Mouse (Mus musculus): Measurements from ENCODE around the gene BC049352. TPM values are rescaled to one million over a fixed set of nuclear protein-coding genes. Genes with fewer than 3 reads are reported as not detected.

The BC049352 gene
- polyA plus RNA-seq, 1 experiment from 2014 or later, result not detected

- no peaks in the 10 kb centered on the region for H3K27me3 ChIP-seq
- H3K4me1 ChIP-seq, result no peaks in the 10 kb centered on the region
- H3K4me3 ChIP-seq, result no peak overlapping the region
- H3K9ac ChIP-seq, result no peak overlapping the region
- no peak overlapping the region for H3K27ac ChIP-seq
- no peak overlapping the region for H3K4me2 ChIP-seq
- 93% methylated on average over 4 of the region's 4 CpGs for WGBS
- H3K36me3 ChIP-seq (ENCODE audit: poor library complexity, severe bottlenecking), result no peaks in the 10 kb centered on the region
- no peaks in the 10 kb centered on the region for H3K9me3 ChIP-seq (replicated peaks)
- no peak for ATAC-seq
Measured at GRCm38 (mm10) chr9:45255431-45255830, 73.6 kb downstream of the BC049352 start.

- WGBS, result 84% methylated on average over 5 of the region's 5 CpGs
- H3K4me2 ChIP-seq, result no peak overlapping the region
- no peak overlapping the region for H3K9ac ChIP-seq
- no peak for ATAC-seq
- no peaks in the 10 kb centered on the region for H3K4me1 ChIP-seq
- H3K27me3 ChIP-seq, result no peaks in the 10 kb centered on the region
- no peaks in the 10 kb centered on the region for H3K36me3 ChIP-seq (ENCODE audit: poor library complexity, severe bottlenecking)
- no peak overlapping the region for H3K27ac ChIP-seq
- H3K4me3 ChIP-seq, result no peak overlapping the region
- H3K9me3 ChIP-seq (replicated peaks), result no peaks in the 10 kb centered on the region
Measured at GRCm38 (mm10) chr9:45255967-45256366, 74.2 kb downstream of the BC049352 start.

GRCm38 (mm10) chr9:45259065-45259464, 77.3 kb downstream of the BC049352 start:
- Histone ChIP-seq H3K4me3 (no peak overlapping the region), H3K4me2 (no peak overlapping the region)
- WGBS, result 84% methylated on average over 13 of the region's 13 CpGs

GRCm38 (mm10) chr9:45261466-45261865, 79.7 kb downstream of the BC049352 start:
- H3K9ac ChIP-seq, result no peak overlapping the region
- H3K27ac ChIP-seq, result no peak overlapping the region
- WGBS, result 65% methylated on average over 4 of the region's 4 CpGs
- H3K4me1 ChIP-seq, result no peaks in the 10 kb centered on the region
- no peaks in the 10 kb centered on the region for H3K36me3 ChIP-seq (ENCODE audit: poor library complexity, severe bottlenecking)
- no peaks in the 10 kb centered on the region for H3K27me3 ChIP-seq
- ATAC-seq, result no peak
- no peak overlapping the region for H3K4me2 ChIP-seq
- no peak overlapping the region for H3K4me3 ChIP-seq
- H3K9me3 ChIP-seq (replicated peaks), result no peaks in the 10 kb centered on the region

More at GRCm38 (mm10) chr9:45259065-45259464, 77.3 kb downstream of the BC049352 start:
- Histone ChIP-seq H3K9me3 (replicated peaks) (no peaks in the 10 kb centered on the region), H3K9ac (no peak overlapping the region), H3K27ac (no peak overlapping the region), H3K36me3 (ENCODE audit: poor library complexity, severe bottlenecking) (no peaks in the 10 kb centered on the region), H3K27me3 (no peaks in the 10 kb centered on the region), H3K4me1 (no peaks in the 10 kb centered on the region)
- ATAC-seq, result no peak

- no peak for ATAC-seq
- H3K4me1 ChIP-seq, result no peaks in the 10 kb centered on the region
- 78% methylated on average over 5 of the region's 5 CpGs for WGBS
Measured at GRCm38 (mm10) chr9:45261872-45262271, 80.1 kb downstream of the BC049352 start.

GRCm38 (mm10) chr9:45267099-45267498, 85.3 kb downstream of the BC049352 start:
- Histone ChIP-seq H3K9ac (no peak overlapping the region), H3K4me1 (peaks cover 10% of the 10 kb centered on the region; the same call in 1 of the 2 replicates), H3K36me3 (ENCODE audit: poor library complexity, severe bottlenecking) (no peaks in the 10 kb centered on the region), H3K4me2 (no peak overlapping the region), H3K9me3 (replicated peaks) (no peaks in the 10 kb centered on the region), H3K27ac (no peak overlapping the region), H3K27me3 (peaks cover 41% of the 10 kb centered on the region), H3K4me3 (no peak overlapping the region)
- ATAC-seq, result no peak
- WGBS, result 94% methylated on average over 4 of the region's 4 CpGs

More at GRCm38 (mm10) chr9:45261872-45262271, 80.1 kb downstream of the BC049352 start:
- Histone ChIP-seq H3K27me3 (0 out of 2 replicates have a peak, but pooled peaks cover under 1% of the 10 kb centered on the region), H3K4me2 (no peak overlapping the region), H3K27ac (no peak overlapping the region), H3K36me3 (ENCODE audit: poor library complexity, severe bottlenecking) (no peaks in the 10 kb centered on the region), H3K4me3 (no peak overlapping the region), H3K9ac (no peak overlapping the region), H3K9me3 (replicated peaks) (no peaks in the 10 kb centered on the region)

GRCm38 (mm10) chr9:45268079-45268478, 86.3 kb downstream of the BC049352 start:
- Histone ChIP-seq H3K9ac (no peak overlapping the region), H3K27me3 (peaks cover 44% of the 10 kb centered on the region), H3K27ac (no peak overlapping the region), H3K4me2 (peak overlapping the region; percentile 79; the same call in 1 of the 2 replicates), H3K4me1 (peaks cover 10% of the 10 kb centered on the region; the same call in 1 of the 2 replicates), H3K9me3 (replicated peaks) (no peaks in the 10 kb centered on the region), H3K4me3 (no peak overlapping the region), H3K36me3 (ENCODE audit: poor library complexity, severe bottlenecking) (no peaks in the 10 kb centered on the region)
- no peak for ATAC-seq
- 65% methylated on average over 4 of the region's 4 CpGs for WGBS

GRCm38 (mm10) chr9:45268597-45269325, 87.0 kb downstream of the BC049352 start, which contains the start of gene Il10ra:
Gene Il10ra, minus strand, starts transcription at chr9:45269149.
- H3K27me3 ChIP-seq, result peaks cover 44% of the 10 kb centered on the region
- H3K4me2 ChIP-seq, result peak within 1 kb of the TSS; percentile 79
- ATAC-seq, result no peak
- no peaks in the 10 kb centered on the region for H3K36me3 ChIP-seq (ENCODE audit: poor library complexity, severe bottlenecking)
- no peaks in the 10 kb centered on the region for H3K9me3 ChIP-seq (replicated peaks)
- no peak within 1 kb of the TSS for H3K27ac ChIP-seq
- H3K4me3 ChIP-seq, result peak within 1 kb of the TSS; percentile 43
- peak within 1 kb of the TSS; percentile 60 for H3K9ac ChIP-seq
- peaks cover 10% of the 10 kb centered on the region; the same call in 1 of the 2 replicates for H3K4me1 ChIP-seq
- 4% methylated on average over 36 of the region's 36 CpGs for WGBS

- Histone ChIP-seq H3K4me3 (no peak overlapping the region), H3K9me3 (replicated peaks) (no peaks in the 10 kb centered on the region), H3K9ac (no peak overlapping the region), H3K27me3 (peaks cover 40% of the 10 kb centered on the region), H3K4me2 (no peak overlapping the region), H3K36me3 (ENCODE audit: poor library complexity, severe bottlenecking) (no peaks in the 10 kb centered on the region), H3K27ac (no peak overlapping the region), H3K4me1 (peaks cover 10% of the 10 kb centered on the region; the same call in 1 of the 2 replicates)
- no peak for ATAC-seq
- 61% methylated on average over 5 of the region's 5 CpGs for WGBS
Measured at GRCm38 (mm10) chr9:45272213-45272612, 90.4 kb downstream of the BC049352 start.

- no peak overlapping the region for H3K4me3 ChIP-seq
- peaks cover 1% of the 10 kb centered on the region; the same call in 1 of the 2 replicates for H3K4me1 ChIP-seq
- H3K9me3 ChIP-seq (replicated peaks), result no peaks in the 10 kb centered on the region
- no peak overlapping the region for H3K4me2 ChIP-seq
- no peak overlapping the region for H3K27ac ChIP-seq
- H3K27me3 ChIP-seq, result peaks cover 22% of the 10 kb centered on the region; the same call in 1 of the 2 replicates
- WGBS, result 87% methylated on average over 4 of the region's 4 CpGs
- ATAC-seq, result no peak
- H3K9ac ChIP-seq, result no peak overlapping the region
- H3K36me3 ChIP-seq (ENCODE audit: poor library complexity, severe bottlenecking), result no peaks in the 10 kb centered on the region
Measured at GRCm38 (mm10) chr9:45274218-45274617, 92.4 kb downstream of the BC049352 start.

GRCm38 (mm10) chr9:45274635-45275034, 92.8 kb downstream of the BC049352 start:
- no peak overlapping the region for H3K27ac ChIP-seq
- no peaks in the 10 kb centered on the region for H3K36me3 ChIP-seq (ENCODE audit: poor library complexity, severe bottlenecking)
- 90% methylated on average over 2 of the region's 2 CpGs for WGBS
- H3K4me2 ChIP-seq, result no peak overlapping the region
- no peak for ATAC-seq
- no peaks in the 10 kb centered on the region for H3K9me3 ChIP-seq (replicated peaks)
- peaks cover 18% of the 10 kb centered on the region; the same call in 1 of the 2 replicates for H3K27me3 ChIP-seq
- no peak overlapping the region for H3K4me3 ChIP-seq
- H3K4me1 ChIP-seq, result no peaks in the 10 kb centered on the region
- H3K9ac ChIP-seq, result no peak overlapping the region

GRCm38 (mm10) chr9:45280059-45280458, 98.3 kb downstream of the BC049352 start:
- H3K4me2 ChIP-seq, result no peak overlapping the region
- no peaks in the 10 kb centered on the region for H3K9me3 ChIP-seq (replicated peaks)
- no peaks in the 10 kb centered on the region for H3K4me1 ChIP-seq
- no peaks in the 10 kb centered on the region for H3K27me3 ChIP-seq
- H3K4me3 ChIP-seq, result no peak overlapping the region
- no peaks in the 10 kb centered on the region for H3K36me3 ChIP-seq (ENCODE audit: poor library complexity, severe bottlenecking)
- H3K27ac ChIP-seq, result no peak overlapping the region
- ATAC-seq, result no peak
- no peak overlapping the region for H3K9ac ChIP-seq
- 77% methylated on average over 3 of the region's 3 CpGs for WGBS
